Mouse (Mus musculus): ENCODE measurements around the gene Pyurf.

Gene Pyurf

DNA sequence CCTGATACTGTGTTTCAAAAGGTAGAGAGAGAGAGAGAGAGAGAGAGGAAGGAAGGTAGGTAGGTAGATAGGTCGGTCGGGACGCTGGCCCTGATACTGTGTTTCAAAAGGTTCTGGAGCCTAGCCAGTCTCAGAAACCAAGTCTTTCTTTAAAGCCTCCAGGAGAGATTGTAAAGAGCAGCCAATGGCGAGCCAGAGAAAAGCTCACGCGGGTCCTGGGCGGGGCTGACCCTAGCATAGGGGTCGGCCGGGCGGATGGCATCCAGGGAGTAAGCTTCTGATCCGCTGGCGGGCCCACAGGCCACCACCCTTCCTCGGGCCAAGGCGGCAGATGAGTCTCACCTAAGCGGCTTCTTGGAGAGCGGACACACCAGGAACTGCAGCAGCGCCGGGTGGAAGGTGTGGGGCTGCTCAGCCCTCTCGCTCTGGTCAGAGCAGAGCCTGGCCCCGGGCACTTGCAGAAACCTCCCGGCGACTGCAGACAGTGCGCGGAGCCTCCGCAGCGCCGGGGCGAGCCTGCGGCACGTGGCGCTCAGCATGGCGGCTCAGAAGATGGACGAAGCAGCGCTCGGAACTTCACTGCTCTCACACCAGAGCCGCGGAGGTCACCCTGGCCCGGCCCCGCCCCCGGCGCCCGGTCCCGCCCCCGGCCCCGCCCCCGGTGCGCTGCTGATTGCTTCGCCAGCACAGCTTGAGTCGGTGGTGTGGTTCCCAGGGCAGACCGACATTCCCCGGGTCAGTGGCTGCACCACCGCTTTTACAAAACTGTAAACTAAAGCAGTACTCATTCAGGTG lies at the start of gene Pyurf:
Gene Pyurf, minus strand, starts transcription at position 612 of the 795 bp plus-strand sequence.
- peak; percentile 88 for DNase-seq (ENCODE audit: low spot score)

DNA sequence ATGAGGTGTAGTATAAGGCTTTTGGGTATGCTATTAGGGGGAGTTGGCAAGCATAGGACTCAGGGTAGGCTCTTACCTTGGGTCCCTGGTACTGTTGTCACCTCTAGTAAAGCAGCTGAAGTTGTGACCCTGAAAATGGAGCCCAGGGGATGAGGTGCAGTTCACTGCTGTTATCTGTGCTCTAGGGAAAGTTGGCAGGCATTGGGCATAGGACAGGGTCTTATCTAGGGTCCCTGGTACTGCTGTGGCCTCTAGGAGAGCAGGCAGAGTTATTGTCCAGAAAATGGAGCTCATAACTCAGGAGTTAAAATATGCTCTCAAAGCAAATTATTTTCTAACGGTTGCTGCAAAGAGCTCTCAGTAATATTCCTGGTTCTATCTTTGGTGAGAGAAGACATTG lies 29.5 kb upstream of the Pyurf start:
- no peak for DNase-seq (ENCODE audit: low spot score)

- peak; percentile 33 for DNase-seq (ENCODE audit: low spot score)
These were observed 19.8 kb upstream of the Pyurf start for GRCm38 (mm10) chr6:57711726-57712125.

GRCm38 (mm10) chr6:57706721-57707120 lies 14.8 kb upstream of the Pyurf start:
- peak; percentile 5 for DNase-seq (ENCODE audit: low spot score)

- no peak for DNase-seq (ENCODE audit: low spot score)
These were observed 11.8 kb upstream of the Pyurf start for GRCm38 (mm10) chr6:57703703-57704102.

- peak; percentile 92 for DNase-seq (ENCODE audit: low spot score)
These were observed 11.0 kb upstream of the Pyurf start for GRCm38 (mm10) chr6:57702743-57703499.

- DNase-seq (ENCODE audit: low spot score), result no peak
These were observed 10.5 kb upstream of the Pyurf start, which contains the start of gene Lancl2 for GRCm38 (mm10) chr6:57702376-57702742. Gene Lancl2 (plus strand): TSS chr6:57702540.

- no peak for DNase-seq (ENCODE audit: low spot score)
These were observed 9.8 kb upstream of the Pyurf start for GRCm38 (mm10) chr6:57701686-57702085.

- no peak for DNase-seq (ENCODE audit: low spot score)
These were observed 1.2 kb upstream of the Pyurf start for GRCm38 (mm10) chr6:57693116-57693515.

GRCm38 (mm10) chr6:57684156-57684555 lies 7.7 kb downstream of the Pyurf start:
- DNase-seq (ENCODE audit: low spot score), result no peak

DNA sequence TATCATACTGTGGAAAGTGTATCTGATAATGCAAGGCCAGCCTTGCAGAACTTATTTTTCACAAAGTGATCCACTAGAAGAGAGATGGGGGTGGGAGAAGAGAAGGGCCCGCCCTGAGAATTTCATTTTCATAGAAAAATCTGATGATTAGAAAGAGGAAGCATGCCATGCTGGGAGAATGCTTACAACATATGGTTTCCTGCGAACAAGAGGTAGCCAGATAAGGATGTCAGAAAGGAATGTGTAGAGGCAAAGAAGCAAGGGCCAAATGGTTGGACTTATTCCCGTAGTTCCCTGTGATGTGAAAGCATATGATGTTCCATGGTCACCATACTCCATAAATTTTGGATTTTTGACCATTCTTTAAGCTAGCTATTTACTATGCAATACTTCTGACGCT lies 30.6 kb downstream of the Pyurf start:
- no peak for DNase-seq (ENCODE audit: low spot score)

GRCm38 (mm10) chr6:57647256-57647655 lies 44.6 kb downstream of the Pyurf start:
- no peak for DNase-seq (ENCODE audit: low spot score)

DNA sequence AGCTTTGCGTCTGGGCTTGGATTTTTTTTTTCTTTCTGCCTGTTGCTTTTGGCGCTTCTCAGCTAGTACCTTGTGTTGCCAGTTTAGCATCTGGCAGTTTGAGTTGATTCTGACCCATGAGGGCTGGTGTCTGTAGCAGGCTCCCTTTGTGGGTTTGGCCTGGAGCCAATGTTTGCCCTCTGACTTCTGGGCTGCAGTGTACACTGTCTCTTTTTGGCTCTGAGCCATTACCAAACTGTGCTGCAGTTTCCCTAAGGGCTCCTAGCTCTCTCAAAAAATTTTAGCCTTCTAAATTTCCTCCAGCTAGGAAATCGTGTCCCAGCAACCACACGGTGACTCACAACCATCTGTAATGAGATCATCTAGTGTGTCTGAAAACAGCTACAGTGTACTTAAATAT lies 50.1 kb downstream of the Pyurf start:
- no peak for DNase-seq (ENCODE audit: low spot score)

DNA sequence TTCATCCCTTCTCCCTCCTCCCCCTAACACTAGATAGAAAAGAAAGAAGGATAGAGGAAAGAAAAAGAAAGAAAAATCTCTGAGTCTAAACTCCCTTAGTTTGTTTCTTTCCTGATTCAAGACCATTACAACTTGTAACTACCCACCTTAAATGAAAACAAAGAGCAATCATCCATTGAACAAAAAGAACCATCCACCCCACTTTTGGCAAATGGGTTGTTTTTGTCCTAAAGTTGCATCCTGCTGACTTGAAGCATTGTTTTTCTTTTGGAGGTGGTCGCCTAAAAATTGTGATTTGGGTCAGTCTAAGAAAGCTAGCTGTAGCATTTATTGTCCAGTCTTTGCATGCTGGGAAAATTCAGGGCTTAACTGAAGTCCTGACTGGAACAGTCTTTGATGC lies 52.3 kb downstream of the Pyurf start:
- no peak for DNase-seq (ENCODE audit: low spot score)
